Mouse (Mus musculus) forebrain, embryonic 16.5 days (tissue): ENCODE results near the gene Srbd1. TPM values are rescaled to one million over a fixed set of nuclear protein-coding genes. Genes with fewer than 3 reads are reported as not detected.
A peak's percentile ranks its signal among the peaks of the same experiment; 100 is the strongest.

Experiments used
- ATAC-seq: fragments of 200-750 bp; cut with Nextera tagmentation; 2 replicates; pipeline ENCODE4 v1.8.0; 2017; ENCODE audit warnings: mild to moderate bottlenecking, moderate library complexity
- H3K27ac ChIP-seq: fragments of 300-500 bp; sonication (generic); 2 replicates; pipeline ENCODE4 v1.5.1; 2014; ENCODE audit warnings: low read length, control low read depth
- H3K27me3 ChIP-seq: fragments of 300-500 bp; sonication (generic); replicated peaks from 2 replicates; pipeline ENCODE4 v1.6.1; 2014; ENCODE audit warnings: low read length; ENCODE audit not compliant: control insufficient read depth, insufficient read depth
- H3K36me3 ChIP-seq: fragments of 300-500 bp; sonication (generic); 2 replicates; pipeline ENCODE4 v1.6.1; 2014; ENCODE audit not compliant: control insufficient read depth, insufficient read depth
- H3K4me1 ChIP-seq: fragments of 300-500 bp; sonication (generic); replicated peaks from 2 replicates; pipeline ENCODE4 v1.6.1; 2014; ENCODE audit warnings: low read length; ENCODE audit not compliant: control insufficient read depth, insufficient read depth
- H3K4me2 ChIP-seq: fragments of 300-500 bp; sonication (generic); 2 replicates; pipeline ENCODE4 v1.6.1; 2014; ENCODE audit warnings: mild to moderate bottlenecking, low read length, control low read depth
- H3K4me3 ChIP-seq: fragments of 300-500 bp; sonication (generic); replicated peaks from 2 replicates; pipeline ENCODE4 v1.5.1; 2014; ENCODE audit warnings: mild to moderate bottlenecking, low read length, control low read depth
- H3K9ac ChIP-seq: fragments of 300-500 bp; sonication (generic); replicated peaks from 2 replicates; pipeline ENCODE4 v1.6.1; 2014; ENCODE audit warnings: low read depth, low read length, control low read depth
- H3K9me3 ChIP-seq: fragments of 300-500 bp; sonication (generic); 2 replicates; pipeline ENCODE4 v1.6.1; 2016; ENCODE audit warnings: low read length; ENCODE audit not compliant: control insufficient read depth
- WGBS: fragments of 180-500 bp; shearing (Covaris S2); extraction: QIAGEN DNeasy Blood & Tissue Kit; methylation state at CpG from one replicate; pipeline ENCODE4 v1.1.7; 2014; 5-methylcytosine and 5-hydroxymethylcytosine counted together
- polyA plus RNA-seq: library from polyadenylated mRNA; unstranded; fragments of >200 nt; fragmentation: Nextera tagmentation; extraction: Ambion mirVana; gene quantifications from 2 replicates; pipeline ENCODE4 v1.2.1, GENCODE M21; 2015

Srbd1 gene
- polyA plus RNA-seq, 1 experiment from 2014 or later = 17.9 TPM

DNA sequence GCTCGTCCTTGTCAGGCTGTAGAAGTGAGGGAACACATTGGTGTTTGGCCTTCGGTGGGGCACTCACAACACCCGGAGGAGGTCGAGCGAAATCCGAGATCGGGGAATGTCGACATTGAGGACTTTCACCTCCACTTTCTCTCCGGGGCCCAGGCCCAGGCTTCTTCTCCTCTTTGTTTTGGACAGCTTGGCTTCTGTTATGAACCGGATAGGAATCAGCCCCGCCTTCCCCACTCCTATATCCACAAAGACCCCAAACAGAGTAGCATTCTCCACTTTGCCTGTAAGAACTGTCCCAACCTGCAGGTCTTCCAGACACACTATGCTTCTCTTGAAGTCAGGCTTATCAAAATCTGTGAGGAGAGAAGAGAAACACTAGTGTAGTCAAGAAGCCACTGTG, 159.8 kb downstream of the Srbd1 start:
- no peak for ATAC-seq
- 94% methylated on average over 11 of the region's 11 CpGs for WGBS

DNA sequence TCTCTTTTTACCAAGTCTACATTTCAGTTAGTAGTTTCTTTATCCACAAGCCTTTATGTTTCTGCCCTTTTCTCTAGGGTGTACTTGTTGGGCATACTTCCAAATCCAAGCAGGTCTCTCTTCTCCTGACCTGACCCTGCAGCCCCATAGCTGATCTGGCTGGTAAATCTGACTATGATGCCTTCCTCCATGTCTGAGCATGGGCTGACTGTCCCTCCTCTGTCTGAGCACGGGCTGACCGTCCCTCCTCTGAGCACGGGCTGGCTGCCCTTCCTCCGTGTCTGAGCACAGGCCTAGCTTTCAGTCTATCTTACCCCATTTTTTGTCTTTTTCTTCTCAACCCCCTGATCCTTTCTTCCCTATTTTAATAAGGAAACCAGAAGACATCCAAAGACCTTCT, 162.7 kb downstream of the Srbd1 start:
- 98% methylated on average over 4 of the region's 4 CpGs for WGBS
- no peak overlapping the region for H3K4me2 ChIP-seq
- H3K27ac ChIP-seq = no peak overlapping the region
- no peak for ATAC-seq
- peaks cover 3% of the 10 kb centered on the region; the same call in 1 of the 2 replicates for H3K4me1 ChIP-seq
- no peak overlapping the region for H3K9ac ChIP-seq
- no peaks in the 10 kb centered on the region for H3K36me3 ChIP-seq
- no peaks in the 10 kb centered on the region for H3K27me3 ChIP-seq
- H3K9me3 ChIP-seq = no peaks in the 10 kb centered on the region
- H3K4me3 ChIP-seq = no peak overlapping the region

More for the DNA sequence above, 159.8 kb downstream of the Srbd1 start:
- H3K27me3 ChIP-seq = no peaks in the 10 kb centered on the region
- no peaks in the 10 kb centered on the region for H3K4me1 ChIP-seq
- H3K9me3 ChIP-seq = no peaks in the 10 kb centered on the region
- no peak overlapping the region for H3K9ac ChIP-seq
- no peak overlapping the region for H3K4me2 ChIP-seq
- no peak overlapping the region for H3K27ac ChIP-seq
- peaks cover 4% of the 10 kb centered on the region; the same call in 1 of the 2 replicates for H3K36me3 ChIP-seq
- H3K4me3 ChIP-seq = no peak overlapping the region

DNA sequence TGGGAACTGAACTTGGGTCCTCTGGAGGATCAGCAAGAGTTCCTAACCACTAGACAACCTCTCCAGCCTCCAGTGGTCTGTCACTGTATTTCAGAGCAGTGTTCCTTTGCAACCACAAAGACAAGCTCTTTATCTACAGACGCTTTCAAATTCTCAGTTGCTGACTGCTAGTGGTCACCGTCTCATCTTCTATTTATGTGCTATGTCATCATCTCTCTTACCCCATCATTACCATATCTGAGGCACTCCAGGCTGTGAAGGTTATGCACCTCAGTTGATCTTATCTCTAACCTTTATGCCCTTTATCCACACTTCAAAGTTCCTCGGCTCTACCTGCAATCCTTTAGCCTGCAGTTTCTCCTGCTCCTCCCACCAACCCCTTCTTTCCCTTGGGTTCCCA, 163.1 kb downstream of the Srbd1 start:
- ATAC-seq = no peak
- Histone ChIP-seq H3K9me3 (no peaks in the 10 kb centered on the region), H3K27me3 (no peaks in the 10 kb centered on the region), H3K4me2 (no peak overlapping the region), H3K36me3 (no peaks in the 10 kb centered on the region), H3K27ac (no peak overlapping the region), H3K4me1 (peaks cover 3% of the 10 kb centered on the region; the same call in 1 of the 2 replicates), H3K9ac (no peak overlapping the region), H3K4me3 (no peak overlapping the region)
- WGBS = 96% methylated on average over 3 of the region's 3 CpGs

DNA sequence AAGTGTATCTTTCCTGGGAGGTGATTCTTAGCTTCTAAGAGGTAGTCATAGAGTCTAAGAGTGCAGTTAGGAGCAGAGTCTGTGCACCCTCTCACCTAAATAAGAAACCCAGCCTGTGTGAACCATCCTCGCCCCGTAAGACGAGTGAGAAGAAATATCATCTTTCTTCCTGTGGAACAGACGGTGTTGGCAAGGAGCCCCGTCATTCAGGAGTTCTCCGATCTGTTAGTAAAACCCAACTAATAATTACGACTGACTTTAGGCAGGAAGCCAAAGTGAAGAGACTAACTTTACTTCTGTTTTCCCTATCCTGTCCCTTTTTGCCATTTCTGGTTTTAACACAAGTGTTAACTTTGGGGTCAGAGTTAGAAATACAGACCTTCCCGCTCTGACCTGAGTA, 166.1 kb downstream of the Srbd1 start:
- Histone ChIP-seq H3K4me3 (no peak overlapping the region), H3K4me2 (no peak overlapping the region), H3K27me3 (no peaks in the 10 kb centered on the region), H3K9me3 (no peaks in the 10 kb centered on the region), H3K36me3 (no peaks in the 10 kb centered on the region), H3K27ac (no peak overlapping the region), H3K4me1 (peaks cover 3% of the 10 kb centered on the region), H3K9ac (no peak overlapping the region)
- 66% methylated on average over 8 of the region's 8 CpGs for WGBS
- ATAC-seq = no peak

DNA sequence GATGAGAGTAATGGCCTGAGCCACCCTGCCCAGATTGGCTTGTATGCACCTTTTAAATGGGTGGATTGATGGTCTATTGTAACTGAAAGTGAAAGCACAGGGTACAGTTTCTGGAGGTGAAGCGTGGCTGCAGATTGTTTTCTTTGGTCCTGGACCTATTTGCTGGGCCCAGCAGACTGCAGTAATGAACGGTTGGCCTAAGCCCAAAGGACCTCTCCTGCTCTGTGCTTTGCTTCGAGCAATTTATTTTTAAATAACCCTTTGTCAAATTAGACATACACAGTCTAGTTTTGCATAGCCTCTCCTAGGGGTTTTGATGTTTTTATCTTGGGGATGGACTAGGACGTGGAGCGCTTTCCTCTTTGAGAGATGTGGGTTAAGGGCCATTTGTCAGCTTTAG, 169.9 kb downstream of the Srbd1 start:
- H3K27me3 ChIP-seq = no peaks in the 10 kb centered on the region
- H3K9me3 ChIP-seq = no peaks in the 10 kb centered on the region
- no peak overlapping the region for H3K27ac ChIP-seq
- WGBS = 40% methylated on average over 5 of the region's 5 CpGs
- H3K36me3 ChIP-seq = no peaks in the 10 kb centered on the region
- peaks cover 3% of the 10 kb centered on the region for H3K4me1 ChIP-seq
- no peak overlapping the region for H3K4me2 ChIP-seq
- H3K4me3 ChIP-seq = no peak overlapping the region
- no peak for ATAC-seq
- no peak overlapping the region for H3K9ac ChIP-seq

DNA sequence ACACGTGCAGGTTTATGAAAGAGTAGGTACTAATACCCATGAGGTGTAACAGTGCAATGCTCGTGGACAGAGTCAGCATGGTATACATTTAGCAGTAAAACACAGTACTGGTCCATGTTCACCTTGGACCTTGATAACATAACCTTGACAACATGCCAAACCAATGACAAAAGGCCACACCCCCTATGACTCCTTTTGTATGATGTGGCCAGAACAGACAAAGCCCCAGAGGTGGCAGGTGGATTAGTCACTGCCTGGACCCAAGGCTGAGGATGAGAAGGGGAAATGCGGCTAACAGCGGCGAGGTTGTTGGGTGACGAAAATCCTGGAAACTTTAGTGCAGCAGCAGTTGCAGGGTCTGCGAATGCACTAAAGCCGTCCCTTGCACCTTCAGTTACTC, 170.4 kb downstream of the Srbd1 start:
- H3K4me3 ChIP-seq = no peak overlapping the region
- H3K4me1 ChIP-seq = peaks cover 3% of the 10 kb centered on the region
- no peaks in the 10 kb centered on the region for H3K27me3 ChIP-seq
- no peak for ATAC-seq
- H3K4me2 ChIP-seq = no peak overlapping the region
- no peak overlapping the region for H3K27ac ChIP-seq
- no peaks in the 10 kb centered on the region for H3K9me3 ChIP-seq
- no peaks in the 10 kb centered on the region for H3K36me3 ChIP-seq
- H3K9ac ChIP-seq = no peak overlapping the region
- 86% methylated on average over 8 of the region's 8 CpGs for WGBS

DNA sequence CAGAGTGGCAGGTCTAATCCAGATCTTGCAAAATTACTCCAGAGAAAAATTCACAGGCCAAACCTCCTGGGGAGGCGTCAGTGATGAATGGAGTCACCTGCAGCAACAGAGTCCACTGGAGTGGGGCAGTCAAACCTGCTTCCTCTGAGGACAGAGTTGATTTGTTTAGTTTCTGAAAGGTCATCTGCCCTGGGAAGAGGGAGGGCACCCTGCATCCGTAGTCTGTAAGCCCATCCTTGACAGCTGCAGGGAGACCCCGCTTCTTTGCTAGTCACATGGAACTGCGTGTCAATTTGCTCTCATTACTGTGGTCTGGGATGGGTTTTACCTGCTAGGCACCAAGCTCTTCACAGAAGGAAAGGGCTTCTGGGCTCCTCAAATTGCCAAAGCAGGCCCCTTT, 173.9 kb downstream of the Srbd1 start:
- Histone ChIP-seq H3K9ac (no peak overlapping the region), H3K4me2 (no peak overlapping the region), H3K4me3 (no peak overlapping the region), H3K27me3 (no peaks in the 10 kb centered on the region), H3K36me3 (no peaks in the 10 kb centered on the region), H3K27ac (no peak overlapping the region), H3K9me3 (peaks cover 3% of the 10 kb centered on the region; the same call in 1 of the 2 replicates), H3K4me1 (no peaks in the 10 kb centered on the region; the same call in 1 of the 2 replicates)
- ATAC-seq = no peak
- WGBS = 59% methylated on average over 4 of the region's 4 CpGs

DNA sequence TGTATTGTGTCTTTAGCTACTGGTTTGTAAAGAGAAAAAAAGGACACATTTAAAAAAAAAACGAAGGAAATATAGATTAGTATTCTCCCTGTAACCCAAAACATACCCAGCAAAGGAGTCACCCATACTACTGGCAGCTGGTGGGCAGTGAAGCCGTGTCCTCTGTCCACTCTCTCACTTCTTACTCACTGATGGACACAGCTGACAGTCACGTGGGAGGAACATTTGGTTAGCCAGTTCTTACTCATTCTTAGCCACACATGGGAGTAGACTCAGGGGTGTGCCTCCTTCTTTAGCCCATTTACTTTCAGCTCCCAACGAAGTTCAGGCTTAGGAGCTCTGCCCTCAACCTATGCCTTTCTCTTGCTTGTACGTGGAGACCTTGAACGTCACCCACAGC, 183.3 kb downstream of the Srbd1 start:
- H3K4me2 ChIP-seq = no peak overlapping the region
- no peak overlapping the region for H3K27ac ChIP-seq
- no peaks in the 10 kb centered on the region for H3K27me3 ChIP-seq
- 66% methylated on average over 6 of the region's 6 CpGs for WGBS
- no peak overlapping the region for H3K9ac ChIP-seq
- no peaks in the 10 kb centered on the region for H3K36me3 ChIP-seq
- no peaks in the 10 kb centered on the region for H3K9me3 ChIP-seq
- H3K4me1 ChIP-seq = peaks cover 3% of the 10 kb centered on the region; the same call in 1 of the 2 replicates
- H3K4me3 ChIP-seq = no peak overlapping the region
- no peak for ATAC-seq

DNA sequence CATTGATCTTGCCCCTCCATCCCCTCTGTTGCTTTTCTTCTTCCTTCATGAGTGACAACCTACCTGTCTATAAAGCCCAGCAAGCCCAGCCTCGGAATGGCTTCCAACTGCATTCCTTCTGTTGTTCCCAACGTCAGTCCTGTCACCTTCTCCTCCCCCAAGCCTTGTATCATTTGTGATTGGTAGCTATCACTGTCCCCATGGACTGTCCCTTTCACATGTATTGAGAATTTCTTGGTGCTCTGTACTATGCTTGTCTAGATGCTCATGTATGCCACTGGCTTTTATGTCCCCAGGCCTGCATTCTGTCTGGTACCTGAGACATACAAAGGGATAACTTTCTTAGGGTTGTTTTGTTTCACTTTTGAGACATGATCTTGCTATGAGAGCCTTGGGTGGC, 193.2 kb downstream of the Srbd1 start:
- ATAC-seq = no peak
- no peaks in the 10 kb centered on the region for H3K27me3 ChIP-seq
- peaks cover 16% of the 10 kb centered on the region for H3K4me1 ChIP-seq
- no peak overlapping the region for H3K27ac ChIP-seq
- no peaks in the 10 kb centered on the region for H3K9me3 ChIP-seq
- no peak overlapping the region for H3K4me2 ChIP-seq
- H3K36me3 ChIP-seq = no peaks in the 10 kb centered on the region
- WGBS = 81% methylated on average over 2 of the region's 2 CpGs
- no peak overlapping the region for H3K4me3 ChIP-seq
- no peak overlapping the region for H3K9ac ChIP-seq

- no peak overlapping the region for H3K4me3 ChIP-seq
- H3K4me2 ChIP-seq = peak overlapping the region; percentile 19
- H3K4me1 ChIP-seq = peaks cover 16% of the 10 kb centered on the region
- H3K27me3 ChIP-seq = no peaks in the 10 kb centered on the region
- H3K27ac ChIP-seq = peak overlapping the region; percentile 43
- ATAC-seq = peak; percentile 94
- WGBS = 8% methylated on average over 14 of the region's 14 CpGs
- H3K9me3 ChIP-seq = no peaks in the 10 kb centered on the region
- H3K9ac ChIP-seq = no peak overlapping the region
- no peaks in the 10 kb centered on the region for H3K36me3 ChIP-seq
Measured at GRCm38 (mm10) chr17:85949919-85950505, 195.0 kb downstream of the Srbd1 start.
